Mouse (Mus musculus) C2C12 (cell line): ENCODE results near the gene Rps19bp1. TPM values are rescaled to one million over a fixed set of nuclear protein-coding genes. Genes with fewer than 3 reads are reported as not detected.

Experiments used
- H3K27me3 ChIP-seq: one replicate; pipeline ENCODE4 v1.6.1; 2011; ENCODE audit not compliant: control insufficient read depth, insufficient read depth, insufficient read length
- H3K36me3 ChIP-seq: one replicate; pipeline ENCODE4 v1.6.1; 2011; ENCODE audit not compliant: control insufficient read depth, insufficient read depth
- H3K4me3 ChIP-seq: one replicate; pipeline ENCODE4 v1.5.1; 2011; ENCODE audit warnings: mild to moderate bottlenecking, control low read depth; ENCODE audit not compliant: poor library complexity, insufficient read depth, severe bottlenecking
- H3K79me2 ChIP-seq: one replicate; pipeline ENCODE4 v1.6.1; 2011; ENCODE audit not compliant: control insufficient read depth, insufficient read depth
- H3K79me3 ChIP-seq: one replicate; pipeline ENCODE4 v1.6.1; 2011; ENCODE audit warnings: low read depth, control low read depth
- H3ac ChIP-seq: one replicate; pipeline ENCODE3; 2011; ENCODE audit warnings: low read depth; ENCODE audit not compliant: control insufficient read depth, insufficient read length
- CEBPB ChIP-seq: IDR thresholded peaks from one replicate; pipeline ENCODE4 v1.6.1; 2011; ENCODE audit warnings: low read depth, mild to moderate bottlenecking, control low read depth, moderate library complexity
- CTCF ChIP-seq: IDR thresholded peaks from one replicate; pipeline ENCODE4 v1.5.1; 2011; ENCODE audit not compliant: control insufficient read depth, insufficient read depth, insufficient read length
- FOSL1 ChIP-seq: IDR thresholded peaks from one replicate; pipeline ENCODE4 v1.8.0; 2011; ENCODE audit warnings: mild to moderate bottlenecking, low read length; ENCODE audit not compliant: poor library complexity, insufficient read depth, severe bottlenecking
- MAX ChIP-seq: IDR thresholded peaks from one replicate; pipeline ENCODE4 v1.6.1; 2011; ENCODE audit warnings: mild to moderate bottlenecking, control low read depth
- MYOD1 ChIP-seq: IDR thresholded peaks from one replicate; pipeline ENCODE4 v1.6.1; 2011; ENCODE audit warnings: low read depth; ENCODE audit not compliant: control insufficient read depth, insufficient read length
- MYOG ChIP-seq: IDR thresholded peaks from one replicate; pipeline ENCODE4 v1.6.1; 2011; ENCODE audit not compliant: control insufficient read depth, insufficient read length; ENCODE audit errors: extremely low read depth
- USF1 ChIP-seq: IDR thresholded peaks from one replicate; pipeline ENCODE4 v1.6.1; 2011; ENCODE audit warnings: low read depth, mild to moderate bottlenecking, control low read depth, moderate library complexity
- polyA plus RNA-seq: library from polyadenylated mRNA; unstranded; fragments of >200 nt; fragmentation: generic; extraction: Trizol; gene quantifications from one replicate; pipeline ENCODE4 v1.2.1, GENCODE M21; 2012; ENCODE audit warnings: missing spikeins

Gene Rps19bp1
- polyA plus RNA-seq, 1 experiment: 223 TPM

DNA sequence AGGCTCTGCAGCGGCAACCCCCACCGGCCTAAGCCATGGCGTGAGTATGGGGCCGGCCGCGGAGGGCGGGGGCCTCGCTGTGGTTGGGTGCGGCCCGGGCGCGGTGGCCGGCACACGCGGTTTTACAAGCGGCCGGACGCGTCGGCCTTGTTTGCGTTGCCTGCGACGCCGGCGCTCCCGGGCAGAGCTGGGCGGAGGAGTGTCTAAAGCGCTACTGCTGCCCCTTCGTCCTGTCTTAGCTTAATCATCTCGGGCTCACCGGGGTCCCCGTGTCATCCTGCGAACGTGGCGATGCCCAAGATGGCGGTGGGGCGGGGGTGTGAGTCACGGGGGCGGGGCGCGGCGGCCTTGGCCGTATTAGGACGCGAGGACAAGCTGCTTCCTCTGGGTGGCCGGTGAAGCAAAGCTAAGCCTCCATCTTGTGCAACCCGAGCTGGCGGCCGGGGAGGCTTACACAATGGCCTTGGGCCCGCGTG is 8.4 kb downstream of the Rps19bp1 start:
- H3K36me3 ChIP-seq: peaks cover 67% of the 10 kb centered on the region
- peak overlapping the region; percentile 100 for H3K4me3 ChIP-seq
- H3K79me2 ChIP-seq: peaks cover 34% of the 10 kb centered on the region
- peaks cover 19% of the 10 kb centered on the region for H3K79me3 ChIP-seq
- H3ac ChIP-seq: peak overlapping the region; percentile 93
- peak; percentile 4 for TF ChIP-seq MYOG
- no peak for TF ChIP-seq USF1
- no peak for TF ChIP-seq CTCF
- TF ChIP-seq MYOD1: no peak
- peak; percentile 20 for TF ChIP-seq MAX
- peak; percentile 84 for TF ChIP-seq CEBPB
- no peaks in the 10 kb centered on the region for H3K27me3 ChIP-seq

- Histone ChIP-seq H3K79me3 (peaks cover 19% of the 10 kb centered on the region), H3K27me3 (no peaks in the 10 kb centered on the region), H3ac (peak within 1 kb of the TSS; percentile 93), H3K36me3 (peaks cover 67% of the 10 kb centered on the region), H3K4me3 (peak within 1 kb of the TSS; percentile 100), H3K79me2 (peaks cover 34% of the 10 kb centered on the region)
- TF ChIP-seq FOSL1: no peak
- TF ChIP-seq CEBPB: no peak
- no peak for TF ChIP-seq MYOG
- peak; percentile 79 for TF ChIP-seq MAX
- TF ChIP-seq USF1: peak; percentile 96
- TF ChIP-seq MYOD1: peak; percentile 95
- no peak for TF ChIP-seq CTCF
Observed at GRCm38 (mm10) chr15:80254847-80255645, 9.1 kb downstream of the Rps19bp1 start, which contains the start of gene Atf4. Gene Atf4, plus strand, starts transcription at chr15:80255184.

DNA sequence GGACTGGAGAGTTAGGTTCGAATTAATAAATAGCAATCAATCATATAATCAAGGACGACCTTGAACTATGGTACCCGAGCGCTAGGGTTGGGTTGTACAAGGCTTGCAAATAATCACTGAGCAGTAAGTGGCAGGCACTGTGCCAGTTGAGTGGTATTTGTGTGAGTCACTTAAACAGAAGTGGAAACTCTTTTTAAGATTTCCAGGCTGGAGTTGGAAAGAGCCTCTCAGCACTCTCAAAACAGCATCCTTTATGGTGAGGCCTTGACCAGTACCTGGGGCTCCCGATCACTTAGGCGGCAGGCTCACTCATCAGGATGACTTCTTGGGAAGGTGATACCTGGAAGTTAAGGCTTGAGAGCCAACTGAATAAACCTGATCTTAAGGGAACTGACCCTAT is 9.9 kb downstream of the Rps19bp1 start:
- no peak for TF ChIP-seq CTCF
- H3K79me2 ChIP-seq: peaks cover 34% of the 10 kb centered on the region
- peak overlapping the region; percentile 83 for H3ac ChIP-seq
- H3K79me3 ChIP-seq: peaks cover 19% of the 10 kb centered on the region
- peak overlapping the region; percentile 43 for H3K4me3 ChIP-seq
- no peaks in the 10 kb centered on the region for H3K27me3 ChIP-seq
- peaks cover 67% of the 10 kb centered on the region for H3K36me3 ChIP-seq

- no peak for TF ChIP-seq MAX
- TF ChIP-seq MYOD1: no peak
- no peak for TF ChIP-seq CEBPB
- TF ChIP-seq MYOG: no peak
- TF ChIP-seq USF1: no peak
- TF ChIP-seq FOSL1: no peak
- no peak for TF ChIP-seq CTCF
- peaks cover 71% of the 10 kb centered on the region for H3K36me3 ChIP-seq
Observed at GRCm38 (mm10) chr15:80253530-80253929, 10.6 kb downstream of the Rps19bp1 start.

GRCm38 (mm10) chr15:80250586-80250985 is 13.5 kb downstream of the Rps19bp1 start:
- H3K79me3 ChIP-seq: peaks cover 3% of the 10 kb centered on the region
- no peaks in the 10 kb centered on the region for H3K27me3 ChIP-seq
- TF ChIP-seq FOSL1: no peak
- TF ChIP-seq CEBPB: no peak
- no peak for TF ChIP-seq USF1
- no peak for TF ChIP-seq MAX
- TF ChIP-seq MYOD1: no peak
- TF ChIP-seq CTCF: no peak
- TF ChIP-seq MYOG: no peak
- no peak overlapping the region for H3K4me3 ChIP-seq
- peaks cover 79% of the 10 kb centered on the region for H3K36me3 ChIP-seq
- no peak overlapping the region for H3ac ChIP-seq
- peaks cover 11% of the 10 kb centered on the region for H3K79me2 ChIP-seq

More at GRCm38 (mm10) chr15:80253530-80253929, 10.6 kb downstream of the Rps19bp1 start:
- Histone ChIP-seq H3K79me3 (peaks cover 19% of the 10 kb centered on the region), H3ac (no peak overlapping the region), H3K4me3 (no peak overlapping the region), H3K27me3 (no peaks in the 10 kb centered on the region), H3K79me2 (peaks cover 34% of the 10 kb centered on the region)

DNA sequence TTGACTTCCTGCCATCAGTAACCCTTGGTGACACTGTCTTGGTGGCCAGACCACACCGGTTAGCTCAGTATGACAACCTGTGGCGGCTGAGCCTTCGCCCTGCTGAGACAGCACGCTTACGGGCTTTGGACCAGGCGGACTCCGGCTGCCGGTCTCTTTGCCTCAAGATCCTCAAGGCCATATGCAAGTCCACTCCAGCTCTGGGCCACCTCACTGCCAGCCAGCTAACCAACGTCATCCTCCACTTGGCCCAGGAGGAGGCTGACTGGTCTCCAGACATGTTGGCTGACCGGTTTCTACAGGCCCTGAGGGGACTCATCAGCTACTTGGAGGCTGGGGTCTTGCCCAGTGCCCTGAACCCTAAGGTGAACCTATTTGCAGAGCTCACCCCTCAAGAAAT is 14.4 kb downstream of the Rps19bp1 start:
- peaks cover 10% of the 10 kb centered on the region for H3K79me2 ChIP-seq
- no peak overlapping the region for H3K4me3 ChIP-seq
- no peak overlapping the region for H3ac ChIP-seq
- H3K79me3 ChIP-seq: peaks cover 1% of the 10 kb centered on the region
- TF ChIP-seq CTCF (no peak), MYOD1 (no peak), USF1 (no peak), CEBPB (no peak)
- H3K27me3 ChIP-seq: no peaks in the 10 kb centered on the region
- peaks cover 87% of the 10 kb centered on the region for H3K36me3 ChIP-seq
